Mouse (Mus musculus) liver, embryonic 14 days (tissue): ENCODE measurements around the gene Gdpd1. TPM values are rescaled to one million over a fixed set of nuclear protein-coding genes. Genes with fewer than 3 reads are reported as not detected.

Experiments
- polyA plus RNA-seq: library from polyadenylated mRNA; depleted of rRNA; stranded (reverse); fragments of >200 nt; gene quantifications from 2 replicates; pipeline ENCODE4 v1.2.3, GENCODE M21; 2012; rRNA removed

Gene Gdpd1
- 1.6 and 1.8 TPM in 2 replicates for polyA plus RNA-seq

DNA sequence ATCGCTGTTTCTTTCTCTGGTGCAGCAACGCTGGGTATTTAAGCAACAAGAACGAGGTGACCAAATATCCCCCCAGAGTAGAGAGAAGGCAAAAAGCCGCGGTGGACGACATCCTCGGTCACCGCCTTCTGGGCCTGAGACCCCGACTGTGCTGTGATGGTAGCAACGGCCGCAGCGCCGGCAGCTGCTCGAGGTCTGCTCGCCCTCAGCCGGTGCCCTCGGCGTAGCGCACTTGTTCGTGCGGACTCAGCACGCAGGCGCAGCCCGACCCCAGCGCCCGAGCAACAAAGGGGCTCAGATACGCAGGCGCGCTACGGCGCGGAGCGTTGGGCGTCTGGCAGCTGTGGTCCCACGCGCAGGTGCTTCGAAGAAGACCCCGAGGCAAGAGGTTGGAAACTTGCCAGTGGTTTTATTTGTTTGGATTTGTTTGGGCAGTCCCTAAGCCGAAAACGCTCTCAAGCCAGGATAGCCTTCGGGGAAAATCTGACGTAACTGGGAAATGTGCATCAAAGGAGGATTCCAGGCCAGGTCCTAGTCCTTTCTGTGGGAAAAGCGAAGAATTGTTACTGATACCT, at the start of gene Gdpd1:
Gdpd1 (minus strand) TSS at position 197 of the 575 bp plus-strand sequence.

GRCm38 (mm10) chr11:87108755-87109518, 35.1 kb upstream of the Gdpd1 start, which contains the start of gene Ska2:
Gene Ska2, plus strand, starts transcription at chr11:87109234.

DNA sequence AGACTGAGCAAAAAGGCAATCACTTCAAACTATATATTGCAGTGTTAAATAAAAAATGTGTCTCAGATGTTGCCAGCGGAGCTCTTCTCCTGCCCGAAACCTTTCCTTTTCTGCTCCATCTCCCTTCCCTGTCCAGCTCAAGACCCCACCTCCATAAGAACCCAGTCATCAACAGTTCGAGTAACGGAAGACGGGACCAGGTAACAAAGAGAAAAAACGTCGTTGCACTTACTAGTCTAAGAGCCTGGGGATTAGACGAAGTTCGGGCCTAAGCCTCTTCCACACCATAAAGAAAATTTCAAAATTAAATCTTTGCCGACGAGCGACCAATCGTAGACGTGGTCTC, 34.5 kb upstream of the Gdpd1 start, which contains the start of gene Prr11:
Prr11 (minus strand) TSS at position 300 of the 346 bp plus-strand sequence.

GRCm38 (mm10) chr11:87086290-87086984, 12.6 kb upstream of the Gdpd1 start, which contains the start of gene Smg8:
Gene Smg8, minus strand, starts transcription at chr11:87086774.

GRCm38 (mm10) chr11:86993041-86994037, 80.5 kb downstream of the Gdpd1 start, which contains the start of gene Ypel2:
Gene Ypel2, minus strand, starts transcription at chr11:86993707.

Other genes starting within 250 kb of the Gdpd1 start
- 0.77 and 0.83 TPM in 2 replicates for gene Ypel2, start 80.4 kb downstream of the Gdpd1 start, polyA plus RNA-seq
- 5.9 and 7.2 TPM in 2 replicates for gene Smg8, start 12.7 kb upstream of the Gdpd1 start, polyA plus RNA-seq
- gene Prr11, start 34.6 kb upstream of the Gdpd1 start, polyA plus RNA-seq = 11.3 and 11.8 TPM in 2 replicates
- gene Ska2, start 35.2 kb upstream of the Gdpd1 start, polyA plus RNA-seq = 19.9 and 22.1 TPM in 2 replicates
- 8.6 and 9.2 TPM in 2 replicates for gene Trim37, start 53.0 kb upstream of the Gdpd1 start, polyA plus RNA-seq